Mouse (Mus musculus): ENCODE data around the gene Ehd1.

DNA sequence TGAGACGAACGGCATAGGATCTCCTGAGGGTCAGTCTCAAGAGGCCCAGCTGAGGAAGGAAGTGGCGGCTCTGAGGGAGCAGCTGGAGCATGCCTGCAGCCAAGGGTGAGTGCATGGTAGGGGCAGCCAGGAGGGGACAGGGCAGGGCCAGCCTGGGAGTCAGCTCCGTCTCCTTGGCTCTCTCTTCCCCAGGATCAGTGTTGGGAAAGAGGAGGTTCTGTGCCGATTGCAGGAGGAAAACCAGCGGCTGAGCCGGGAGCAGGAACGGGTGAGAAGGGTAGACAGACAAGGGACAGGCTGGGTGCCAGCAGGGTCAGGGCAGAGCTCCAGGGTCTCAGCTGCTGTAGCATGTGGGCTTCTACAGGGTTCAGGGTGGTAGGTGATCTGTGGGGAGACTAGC lies 38.0 kb downstream of the Ehd1 start:
- no peak for TF ChIP-seq POLR2A (IDR thresholded peaks at IDR 0.05; ENCODE audit: insufficient read depth, low read length)
- no peak for TF ChIP-seq CTCF (IDR thresholded peaks at IDR 0.05; ENCODE audit: low read depth, low read length)
- TF ChIP-seq EP300 (IDR thresholded peaks at IDR 0.05; ENCODE audit: insufficient read depth, low read depth, low read length) = no peak
